Mouse (Mus musculus) neutrophil, adult 65 days (primary cell): ENCODE data around the gene Tmem235. TPM values are rescaled to one million over a fixed set of nuclear protein-coding genes. Genes with fewer than 3 reads are reported as not detected.

Experiments
- total RNA-seq: library from RNA; stranded (reverse); gene quantifications from 2 replicates; pipeline ENCODE4 v1.2.4, GENCODE M21; 2023

Gene Tmem235
- not detected in 2 replicates for total RNA-seq

DNA sequence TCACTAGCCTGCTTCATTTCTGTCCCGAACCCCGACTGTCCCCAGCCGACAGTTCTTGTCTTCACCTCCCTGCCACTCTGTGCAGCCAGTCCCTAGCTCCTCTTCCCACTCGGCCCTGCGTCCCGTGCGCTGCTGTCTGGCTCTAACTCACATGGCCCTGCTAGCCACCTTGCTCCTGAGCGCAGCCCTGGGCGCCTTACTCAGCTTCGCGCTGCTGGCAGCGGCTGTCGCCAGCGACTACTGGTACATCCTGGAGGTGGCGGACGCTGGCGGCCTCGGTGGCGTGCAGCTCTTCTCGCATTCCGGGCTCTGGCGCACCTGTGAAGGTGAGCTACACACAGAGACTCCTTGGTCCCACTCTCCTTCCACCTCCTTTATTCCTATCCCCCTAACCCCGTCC is at the start of gene Tmem235:
Tmem235 (plus strand) TSS at position 152 of the 400 bp plus-strand sequence.

DNA sequence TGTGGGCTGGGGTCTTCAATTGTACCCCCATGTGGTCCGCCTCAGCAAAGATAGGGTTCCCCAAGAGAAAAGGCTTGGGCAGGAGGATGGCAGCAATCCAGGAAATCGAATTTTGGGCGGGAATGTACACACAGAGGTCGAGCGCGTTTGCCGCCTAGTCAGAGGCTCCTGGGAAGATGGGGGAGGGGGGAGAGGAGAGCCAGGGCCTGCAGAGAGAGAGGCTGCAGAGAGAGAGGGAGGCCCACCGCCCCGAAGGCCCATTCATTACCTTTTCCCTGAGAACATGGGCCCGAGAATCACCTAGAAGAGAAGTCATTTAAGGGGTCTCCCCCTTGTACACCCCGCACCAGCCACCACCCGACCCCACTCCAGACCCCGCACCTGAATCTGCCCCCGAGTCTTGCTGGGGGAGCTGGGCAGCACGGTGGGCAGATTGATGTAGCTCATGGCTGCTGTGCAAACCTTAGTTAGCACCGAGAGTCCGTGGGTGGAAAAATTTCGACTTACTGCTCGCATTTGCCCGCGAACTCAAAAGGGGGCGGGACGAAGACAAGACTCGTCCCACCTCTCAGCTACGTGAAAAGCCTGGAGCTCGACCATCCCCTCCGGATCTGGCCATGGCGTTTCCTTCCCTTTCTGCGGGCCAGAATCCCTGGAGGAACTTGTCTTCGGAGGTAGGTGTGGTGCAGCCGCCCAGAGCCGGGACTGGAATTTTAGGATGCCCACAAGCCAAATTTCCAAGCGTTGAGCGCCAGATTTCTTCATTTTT is 35.0 kb upstream of the Tmem235 start, which contains the start of the genes Afmid and Tk1:
Afmid (plus strand) TSS at position 592 of the 769 bp plus-strand sequence.
Tk1 (minus strand) TSS at position 760 of the 769 bp plus-strand sequence.

DNA sequence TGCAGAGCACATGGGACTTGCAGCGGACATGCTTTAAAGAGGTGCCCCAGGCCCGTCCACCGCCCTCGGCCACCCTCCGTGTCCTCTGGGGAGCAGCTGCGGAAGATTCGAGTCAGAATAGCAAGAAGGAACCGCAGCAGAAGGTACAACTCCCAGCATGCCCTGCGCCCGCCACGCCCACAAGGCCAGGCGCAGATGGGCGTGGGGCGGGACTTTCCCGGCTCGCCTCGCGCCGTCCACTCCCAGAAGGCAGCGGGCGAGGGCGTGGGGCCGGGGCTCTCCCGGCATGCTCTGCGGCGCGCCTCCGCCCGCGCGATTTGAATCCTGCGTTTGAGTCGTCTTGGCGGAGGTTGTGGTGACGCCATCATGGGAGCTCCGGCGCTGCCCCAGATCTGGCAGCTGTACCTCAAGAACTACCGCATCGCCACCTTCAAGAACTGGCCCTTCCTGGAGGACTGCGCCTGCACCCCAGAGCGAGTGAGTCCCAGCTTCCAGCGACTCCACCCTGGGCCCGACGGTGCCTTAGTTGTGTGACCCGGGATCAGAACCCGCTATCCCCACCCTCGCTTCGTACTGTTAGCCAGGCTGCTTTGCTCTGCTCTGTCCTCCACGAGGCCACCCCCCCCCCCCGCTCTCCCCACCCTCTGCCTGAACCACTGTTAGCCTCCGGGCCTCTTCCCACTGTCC is 11.4 kb upstream of the Tmem235 start, which contains the start of gene Birc5:
Birc5 (plus strand) TSS at position 267 of the 687 bp plus-strand sequence.

DNA sequence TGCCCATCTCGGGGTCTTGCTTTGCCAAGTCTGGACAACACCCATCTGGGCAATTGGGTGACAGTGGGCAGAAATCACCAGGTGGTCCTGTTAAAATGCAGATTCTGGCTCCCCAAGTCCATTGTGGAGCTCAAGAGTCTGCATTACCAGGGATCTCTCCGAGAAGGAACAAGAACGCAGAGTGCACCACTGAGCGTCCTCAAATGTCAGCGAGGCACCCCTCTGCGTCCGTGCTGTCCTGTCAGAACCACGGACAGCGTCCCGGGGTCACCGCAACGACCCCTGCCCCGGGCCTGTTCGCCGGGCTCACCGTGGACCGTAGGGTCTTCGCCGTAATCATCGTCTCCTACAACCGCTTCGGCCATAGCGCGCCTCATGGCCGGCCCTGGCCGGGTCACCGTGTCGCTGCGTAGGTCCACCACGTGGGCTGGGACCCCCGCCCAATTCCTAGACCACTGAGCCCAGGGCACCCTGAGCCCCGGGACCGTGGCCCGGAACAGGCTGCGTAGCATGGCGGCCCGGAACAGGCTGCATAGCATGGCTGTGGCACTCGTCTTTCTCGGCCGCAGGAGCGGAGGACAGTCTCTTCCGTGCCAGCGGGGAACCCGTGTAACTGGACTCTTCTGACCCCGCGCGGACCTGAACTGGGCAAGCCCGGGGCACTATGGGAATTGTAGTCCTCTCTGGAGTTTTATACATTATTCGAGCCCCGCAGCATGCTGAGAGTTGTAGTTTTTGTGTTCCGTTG is 12.5 kb downstream of the Tmem235 start, which contains the start of gene Tha1:
Tha1 (minus strand) TSS at position 621 of the 748 bp plus-strand sequence.

Other genes with a start within 250 kb of the Tmem235 start
- gene Tnrc6c, start 206.5 kb upstream of the Tmem235 start, total RNA-seq: 27.2 and 37.5 TPM in 2 replicates
- 43.7 and 56.3 TPM in 2 replicates for gene Tmc8, start 78.7 kb upstream of the Tmem235 start, total RNA-seq
- gene Tmc6, start 78.6 kb upstream of the Tmem235 start, total RNA-seq: 144 and 146 TPM in 2 replicates
- not detected in 2 replicates for gene 6030468B19Rik, start 63.1 kb upstream of the Tmem235 start, total RNA-seq
- 0.98 and 2.7 TPM in 2 replicates for gene Gm20708, start 51.1 kb upstream of the Tmem235 start, total RNA-seq
- gene Syngr2, start 51.1 kb upstream of the Tmem235 start, total RNA-seq: 83.5 and 88.6 TPM in 2 replicates
- gene Afmid, start 34.8 kb upstream of the Tmem235 start, total RNA-seq: 3.8 and 4.7 TPM in 2 replicates
- 45.5 and 52.2 TPM in 2 replicates for gene Tk1, start 34.7 kb upstream of the Tmem235 start, total RNA-seq
- gene Birc5, start 11.5 kb upstream of the Tmem235 start, total RNA-seq: 65.2 and 66.4 TPM in 2 replicates
- not detected in 2 replicates for gene Tha1, start 12.7 kb downstream of the Tmem235 start, total RNA-seq
- gene Socs3, start 109.3 kb downstream of the Tmem235 start, total RNA-seq: 44.4 and 55.1 TPM in 2 replicates
- gene Pgs1, start 125.5 kb downstream of the Tmem235 start, total RNA-seq: 90.7 and 154 TPM in 2 replicates